Mouse (Mus musculus) heart, postnatal 0 days (tissue): ENCODE data around the gene Cst7.

Source experiments
- CTCF ChIP-seq: IDR thresholded peaks from 2 replicates; pipeline ENCODE4 v1.5.1; 2016; ENCODE audit warnings: antibody characterized with exemption, control low read depth, low read depth
- EP300 ChIP-seq: IDR thresholded peaks from 2 replicates; pipeline ENCODE4 v1.6.1; 2016; ENCODE audit warnings: antibody characterized with exemption, low read depth

GRCm38 (mm10) chr2:150525703-150526207 is 44.5 kb upstream of the Cst7 start:
- TF ChIP-seq CTCF (no peak), EP300 (no peak)
